Mouse (Mus musculus): ENCODE measurements around the gene Alg1. TPM values are rescaled to one million over a fixed set of nuclear protein-coding genes. Genes with fewer than 3 reads are reported as not detected.

Alg1 gene
- polyA plus RNA-seq, 1 experiment = 46.8 TPM

DNA sequence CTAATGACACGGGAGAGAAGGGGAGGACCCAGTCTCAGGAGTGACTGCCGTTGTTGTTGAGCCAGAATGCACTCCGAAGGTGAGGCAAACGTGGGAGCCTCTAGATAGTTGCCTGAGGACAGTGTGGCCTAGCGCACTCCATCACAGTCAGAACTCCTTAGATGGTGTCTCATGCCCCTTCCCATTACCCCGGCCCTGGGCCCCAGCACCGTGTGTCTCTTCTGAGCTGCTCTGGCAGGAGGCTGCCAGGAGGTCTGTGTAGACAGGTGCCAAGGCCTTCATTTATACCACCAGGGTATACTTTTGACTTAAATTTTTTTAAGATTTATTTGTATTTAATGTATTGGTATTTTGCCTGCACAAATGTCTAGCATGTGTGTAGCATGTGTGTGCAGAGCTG is 30.5 kb downstream of the Alg1 start:
- H3K4me3 ChIP-seq = no peak overlapping the region
- TF ChIP-seq CEBPB (IDR thresholded peaks at IDR 0.05; ENCODE audit: insufficient read depth, poor library complexity, severe bottlenecking) (no peak), USF1 (IDR thresholded peaks at IDR 0.05; ENCODE audit: low read depth) (no peak), REST (IDR thresholded peaks at IDR 0.05; ENCODE audit: insufficient read depth, insufficient read length) (no peak), SRF (IDR thresholded peaks at IDR 0.05; ENCODE audit: control insufficient read depth, insufficient read length, low read depth) (no peak), MAX (IDR thresholded peaks at IDR 0.05; ENCODE audit: low read depth) (no peak), TCF3 (IDR thresholded peaks at IDR 0.05; ENCODE audit: insufficient read length, low read depth) (no peak), MYOG (IDR thresholded peaks at IDR 0.05; ENCODE audit: control insufficient read depth in 1 of 3, insufficient read depth in 1 of 3, insufficient read length in 2 of 3, low read depth in 2 of 3) (no peak), E2F4 (IDR thresholded peaks at IDR 0.05; ENCODE audit: insufficient read depth) (no peak), TCF12 (IDR thresholded peaks at IDR 0.05; ENCODE audit: insufficient read depth, poor library complexity, severe bottlenecking) (no peak), POLR2AphosphoS2 (IDR thresholded peaks at IDR 0.05; ENCODE audit: insufficient read length, low read depth) (no peak), POLR2A (IDR thresholded peaks at IDR 0.05; ENCODE audit: insufficient read length, low read depth) (no peak), MYOD1 (IDR thresholded peaks at IDR 0.05; ENCODE audit: control insufficient read depth in 1 of 3, insufficient read length in 2 of 3, low read depth in 2 of 3) (no peak)
- H3ac ChIP-seq (ENCODE audit: control insufficient read depth, insufficient read length) = no peak overlapping the region

GRCm38 (mm10) chr16:5271411-5272035 is 38.1 kb downstream of the Alg1 start:
- no peak overlapping the region for H3ac ChIP-seq (ENCODE audit: control insufficient read depth, insufficient read length)
- H3K4me2 ChIP-seq (ENCODE audit: low read depth) = no peak overlapping the region
- H3K27me3 ChIP-seq (ENCODE audit: control insufficient read depth, insufficient read depth, insufficient read length) = no peaks in the 10 kb centered on the region
- no peaks in the 10 kb centered on the region for H3K36me3 ChIP-seq (ENCODE audit: control insufficient read depth, insufficient read depth)
- no peak overlapping the region for H3K4me3 ChIP-seq
- no peaks in the 10 kb centered on the region for H3K79me2 ChIP-seq (ENCODE audit: control insufficient read depth, insufficient read depth)
- TF ChIP-seq TCF12 (IDR thresholded peaks at IDR 0.05; ENCODE audit: insufficient read depth, poor library complexity, severe bottlenecking) (no peak), E2F4 (IDR thresholded peaks at IDR 0.05; ENCODE audit: insufficient read depth) (no peak), TCF3 (IDR thresholded peaks at IDR 0.05; ENCODE audit: insufficient read length, low read depth) (no peak), MYOD1 (IDR thresholded peaks at IDR 0.05; ENCODE audit: control insufficient read depth in 1 of 3, insufficient read length in 2 of 3, low read depth in 2 of 3) (no peak), SRF (IDR thresholded peaks at IDR 0.05; ENCODE audit: control insufficient read depth, insufficient read length, low read depth) (no peak), CEBPB (IDR thresholded peaks at IDR 0.05; ENCODE audit: insufficient read depth, poor library complexity, severe bottlenecking) (no peak), REST (IDR thresholded peaks at IDR 0.05; ENCODE audit: insufficient read depth, insufficient read length) (no peak), MYOG (IDR thresholded peaks at IDR 0.05; ENCODE audit: control insufficient read depth in 1 of 3, insufficient read depth in 1 of 3, insufficient read length in 2 of 3, low read depth in 2 of 3) (no peak), USF1 (IDR thresholded peaks at IDR 0.05; ENCODE audit: low read depth) (no peak)

More for the DNA sequence above, 30.5 kb downstream of the Alg1 start:
- no peaks in the 10 kb centered on the region for H3K36me3 ChIP-seq (ENCODE audit: control insufficient read depth, insufficient read depth)
- H3K79me2 ChIP-seq (ENCODE audit: control insufficient read depth, insufficient read depth) = no peaks in the 10 kb centered on the region
- no peak overlapping the region for H3K4me2 ChIP-seq (ENCODE audit: low read depth)
- H3K27me3 ChIP-seq (ENCODE audit: control insufficient read depth, insufficient read depth, insufficient read length) = no peaks in the 10 kb centered on the region

GRCm38 (mm10) chr16:5272371-5272770 is 39.0 kb downstream of the Alg1 start:
- Histone ChIP-seq H3K79me2 (ENCODE audit: control insufficient read depth, insufficient read depth) (no peaks in the 10 kb centered on the region), H3K4me2 (ENCODE audit: low read depth) (no peak overlapping the region), H3K27me3 (ENCODE audit: control insufficient read depth, insufficient read depth, insufficient read length) (no peaks in the 10 kb centered on the region), H3K4me3 (no peak overlapping the region), H3ac (ENCODE audit: control insufficient read depth, insufficient read length) (no peak overlapping the region), H3K36me3 (ENCODE audit: control insufficient read depth, insufficient read depth) (no peaks in the 10 kb centered on the region)
- no peak for TF ChIP-seq E2F4 (IDR thresholded peaks at IDR 0.05; ENCODE audit: insufficient read depth)
- TF ChIP-seq POLR2A (IDR thresholded peaks at IDR 0.05; ENCODE audit: insufficient read length, low read depth) = no peak
- no peak for TF ChIP-seq TCF3 (IDR thresholded peaks at IDR 0.05; ENCODE audit: insufficient read length, low read depth)
- no peak for TF ChIP-seq CEBPB (IDR thresholded peaks at IDR 0.05; ENCODE audit: insufficient read depth, poor library complexity, severe bottlenecking)
- TF ChIP-seq POLR2AphosphoS2 (IDR thresholded peaks at IDR 0.05; ENCODE audit: insufficient read length, low read depth) = no peak
- TF ChIP-seq TCF12 (IDR thresholded peaks at IDR 0.05; ENCODE audit: insufficient read depth, poor library complexity, severe bottlenecking) = no peak
- TF ChIP-seq SRF (IDR thresholded peaks at IDR 0.05; ENCODE audit: control insufficient read depth, insufficient read length, low read depth) = no peak
- no peak for TF ChIP-seq USF1 (IDR thresholded peaks at IDR 0.05; ENCODE audit: low read depth)
- TF ChIP-seq MYOD1 (IDR thresholded peaks at IDR 0.05; ENCODE audit: control insufficient read depth in 1 of 3, insufficient read length in 2 of 3, low read depth in 2 of 3) = no peak
- no peak for TF ChIP-seq MAX (IDR thresholded peaks at IDR 0.05; ENCODE audit: low read depth)
- TF ChIP-seq REST (IDR thresholded peaks at IDR 0.05; ENCODE audit: insufficient read depth, insufficient read length) = no peak

DNA sequence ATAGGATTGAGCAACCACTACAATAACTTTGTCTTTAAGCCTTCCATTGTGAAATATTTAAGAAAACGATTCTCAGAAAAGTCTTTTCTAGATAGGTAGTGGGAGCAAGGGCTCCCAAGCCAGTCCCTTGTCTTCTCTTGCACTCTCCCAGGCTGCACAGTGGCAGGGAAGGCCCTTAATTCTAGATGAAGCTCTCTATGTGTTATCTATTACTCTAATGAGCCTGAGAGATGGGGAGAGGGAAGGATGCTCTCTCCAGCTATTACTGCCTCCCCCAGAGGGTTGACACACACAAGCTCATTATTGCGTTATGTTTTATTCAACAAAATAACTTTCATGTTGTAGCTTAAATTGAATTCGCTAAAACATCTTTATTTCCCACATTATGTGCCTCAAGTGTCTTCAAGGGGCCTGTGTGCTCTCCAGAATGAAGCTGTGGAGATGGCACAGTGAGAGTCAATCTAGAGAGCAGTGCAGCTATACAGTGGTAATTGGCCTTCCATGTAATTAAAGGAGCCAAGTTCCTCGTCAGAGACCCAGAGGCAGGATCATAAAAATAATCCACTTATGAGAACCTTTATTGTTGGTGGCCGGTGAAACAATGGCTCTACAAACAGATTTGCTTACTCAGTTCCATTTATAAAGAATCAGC is 46.3 kb downstream of the Alg1 start:
- TF ChIP-seq USF1 (IDR thresholded peaks at IDR 0.05; ENCODE audit: low read depth) = no peak
- TF ChIP-seq REST (IDR thresholded peaks at IDR 0.05; ENCODE audit: insufficient read depth, insufficient read length) = no peak
- no peak for TF ChIP-seq POLR2AphosphoS2 (IDR thresholded peaks at IDR 0.05; ENCODE audit: insufficient read length, low read depth)
- no peak for TF ChIP-seq POLR2A (IDR thresholded peaks at IDR 0.05; ENCODE audit: insufficient read length, low read depth)
- TF ChIP-seq MYOD1 (IDR thresholded peaks at IDR 0.05; ENCODE audit: control insufficient read depth in 1 of 3, insufficient read length in 2 of 3, low read depth in 2 of 3) = no peak
- TF ChIP-seq MAX (IDR thresholded peaks at IDR 0.05; ENCODE audit: low read depth) = no peak
- no peak for TF ChIP-seq TCF12 (IDR thresholded peaks at IDR 0.05; ENCODE audit: insufficient read depth, poor library complexity, severe bottlenecking)
- TF ChIP-seq SRF (IDR thresholded peaks at IDR 0.05; ENCODE audit: control insufficient read depth, insufficient read length, low read depth) = no peak
- TF ChIP-seq E2F4 (IDR thresholded peaks at IDR 0.05; ENCODE audit: insufficient read depth) = no peak
- TF ChIP-seq TCF3 (IDR thresholded peaks at IDR 0.05; ENCODE audit: insufficient read length, low read depth) = no peak
- Histone ChIP-seq H3K79me2 (ENCODE audit: control insufficient read depth, insufficient read depth) (no peaks in the 10 kb centered on the region), H3K4me3 (no peak overlapping the region), H3K27me3 (ENCODE audit: control insufficient read depth, insufficient read depth, insufficient read length) (peaks cover 13% of the 10 kb centered on the region), H3K4me2 (ENCODE audit: low read depth) (no peak overlapping the region), H3K36me3 (ENCODE audit: control insufficient read depth, insufficient read depth) (no peaks in the 10 kb centered on the region), H3ac (ENCODE audit: control insufficient read depth, insufficient read length) (no peak overlapping the region)

All from myocyte (in vitro differentiated cells).